Mouse (Mus musculus) stomach, embryonic 16.5 days (tissue): Measurements from ENCODE around the gene Tcte1. TPM values are rescaled to one million over a fixed set of nuclear protein-coding genes. Genes with fewer than 3 reads are reported as not detected.
A peak's percentile ranks its signal among the peaks of the same experiment; 100 is the strongest.

Experiments
- ATAC-seq: fragments of 200-750 bp; cut with Nextera tagmentation; 2 replicates; pipeline ENCODE4 v1.8.0; 2017; ENCODE audit warnings: moderate number of reproducible peaks, moderate TSS enrichment; ENCODE audit not compliant: insufficient read depth, low FRiP score
- H3K27ac ChIP-seq: fragments of 300-500 bp; sonication (generic); 2 replicates; pipeline ENCODE4 v1.5.1; 2014; ENCODE audit warnings: low read length
- H3K27me3 ChIP-seq: fragments of 300-500 bp; sonication (generic); 2 replicates; pipeline ENCODE4 v1.6.1; 2014; ENCODE audit warnings: low read length, control low read depth, mixed read lengths; ENCODE audit not compliant: control insufficient read depth, insufficient read depth
- H3K36me3 ChIP-seq: fragments of 300-500 bp; sonication (generic); 2 replicates; pipeline ENCODE4 v1.6.1; 2014; ENCODE audit warnings: low read length; ENCODE audit not compliant: control insufficient read depth, insufficient read depth
- H3K4me1 ChIP-seq: fragments of 300-500 bp; sonication (generic); 2 replicates; pipeline ENCODE4 v1.6.1; 2014; ENCODE audit warnings: low read length, control low read depth, mixed read lengths; ENCODE audit not compliant: control insufficient read depth, insufficient read depth
- H3K4me2 ChIP-seq: fragments of 300-500 bp; sonication (generic); 2 replicates; pipeline ENCODE4 v1.6.1; 2014; ENCODE audit warnings: low read depth, low read length, mixed read lengths
- H3K4me3 ChIP-seq: fragments of 300-500 bp; sonication (generic); replicated peaks from 2 replicates; pipeline ENCODE4 v1.5.1; 2014; ENCODE audit warnings: mild to moderate bottlenecking, low read length
- H3K9ac ChIP-seq: fragments of 300-500 bp; sonication (generic); 2 replicates; pipeline ENCODE4 v1.6.1; 2014; ENCODE audit warnings: low read length
- H3K9me3 ChIP-seq: fragments of 300-500 bp; sonication (generic); replicated peaks from 2 replicates; pipeline ENCODE4 v1.6.1; 2016; ENCODE audit warnings: low read length, control low read depth; ENCODE audit not compliant: control insufficient read depth
- WGBS: fragments of 180-500 bp; shearing (Covaris S2); extraction: QIAGEN DNeasy Blood & Tissue Kit; methylation state at CpG from one replicate; pipeline ENCODE4 v1.1.7; 2014; 5-methylcytosine and 5-hydroxymethylcytosine counted together
- polyA plus RNA-seq: library from polyadenylated mRNA; unstranded; fragments of >200 nt; fragmentation: Nextera tagmentation; extraction: Ambion mirVana; gene quantifications from 2 replicates; pipeline ENCODE4 v1.2.1, GENCODE M21; 2015

Gene Tcte1
- polyA plus RNA-seq, 1 experiment from 2014 or later = 0.28 TPM

GRCm38 (mm10) chr17:45505941-45506465 is 17.2 kb upstream of the Tcte1 start:
- H3K36me3 ChIP-seq = 0 out of 2 replicates have a peak, but pooled peaks cover 6% of the 10 kb centered on the region
- H3K9ac ChIP-seq = peak overlapping the region; percentile 34; the same call in 1 of the 2 replicates
- H3K27ac ChIP-seq = no peak overlapping the region
- peak overlapping the region; percentile 11; the same call in 1 of the 2 replicates for H3K4me2 ChIP-seq
- 64% methylated on average over 6 of the region's 6 CpGs for WGBS
- no peak overlapping the region; the same call in 1 of the 2 replicates for H3K4me3 ChIP-seq
- H3K9me3 ChIP-seq = no peaks in the 10 kb centered on the region
- H3K27me3 ChIP-seq = no peaks in the 10 kb centered on the region
- H3K4me1 ChIP-seq = peaks cover 11% of the 10 kb centered on the region; the same call in 1 of the 2 replicates
- ATAC-seq = no peak

GRCm38 (mm10) chr17:45506700-45507189 is 16.5 kb upstream of the Tcte1 start, which contains the start of gene Aars2:
Gene Aars2, plus strand, starts transcription at chr17:45506841.
- Histone ChIP-seq H3K9ac (peak within 1 kb of the TSS; percentile 92), H3K4me1 (peaks cover 11% of the 10 kb centered on the region; the same call in 1 of the 2 replicates), H3K36me3 (0 out of 2 replicates have a peak, but pooled peaks cover 6% of the 10 kb centered on the region), H3K27me3 (no peaks in the 10 kb centered on the region), H3K27ac (peak within 1 kb of the TSS; percentile 85), H3K4me2 (peak within 1 kb of the TSS; percentile 57), H3K4me3 (peak within 1 kb of the TSS; percentile 78), H3K9me3 (no peaks in the 10 kb centered on the region)
- ATAC-seq = peak; percentile 93
- WGBS = under 1% methylated on average over 42 of the region's 42 CpGs

- no peak for ATAC-seq
- H3K9me3 ChIP-seq = no peaks in the 10 kb centered on the region
- 86% methylated on average over 4 of the region's 4 CpGs for WGBS
Measured at GRCm38 (mm10) chr17:45510871-45511270, 12.4 kb upstream of the Tcte1 start.

GRCm38 (mm10) chr17:45511757-45512156 is 11.5 kb upstream of the Tcte1 start:
- ATAC-seq = no peak
- H3K36me3 ChIP-seq = 0 out of 2 replicates have a peak, but pooled peaks cover 6% of the 10 kb centered on the region
- no peak overlapping the region for H3K4me3 ChIP-seq
- H3K4me2 ChIP-seq = no peak overlapping the region
- WGBS = 91% methylated on average over 4 of the region's 4 CpGs
- no peak overlapping the region for H3K27ac ChIP-seq
- no peak overlapping the region for H3K9ac ChIP-seq
- H3K9me3 ChIP-seq = no peaks in the 10 kb centered on the region
- H3K4me1 ChIP-seq = peaks cover 5% of the 10 kb centered on the region; the same call in 1 of the 2 replicates
- no peaks in the 10 kb centered on the region for H3K27me3 ChIP-seq

More at GRCm38 (mm10) chr17:45510871-45511270, 12.4 kb upstream of the Tcte1 start:
- Histone ChIP-seq H3K4me1 (peaks cover 11% of the 10 kb centered on the region; the same call in 1 of the 2 replicates), H3K27me3 (no peaks in the 10 kb centered on the region), H3K9ac (no peak overlapping the region), H3K4me2 (no peak overlapping the region), H3K4me3 (no peak overlapping the region), H3K27ac (no peak overlapping the region), H3K36me3 (0 out of 2 replicates have a peak, but pooled peaks cover 6% of the 10 kb centered on the region)

- H3K9ac ChIP-seq = no peak overlapping the region
- H3K27ac ChIP-seq = no peak overlapping the region
- peaks cover under 1% of the 10 kb centered on the region; the same call in 1 of the 2 replicates for H3K36me3 ChIP-seq
- H3K4me1 ChIP-seq = no peaks in the 10 kb centered on the region
- no peak for ATAC-seq
- 44% methylated on average over 15 of the region's 15 CpGs for WGBS
- H3K4me3 ChIP-seq = no peak overlapping the region
- no peaks in the 10 kb centered on the region for H3K9me3 ChIP-seq
- no peaks in the 10 kb centered on the region for H3K27me3 ChIP-seq
- no peak overlapping the region for H3K4me2 ChIP-seq
Measured at GRCm38 (mm10) chr17:45515204-45515726, 8.0 kb upstream of the Tcte1 start.

GRCm38 (mm10) chr17:45515806-45516205 is 7.4 kb upstream of the Tcte1 start:
- ATAC-seq = no peak
- WGBS = 80% methylated on average over 10 of the region's 10 CpGs
- H3K27ac ChIP-seq = no peak overlapping the region

GRCm38 (mm10) chr17:45516488-45516887 is 6.7 kb upstream of the Tcte1 start:
- H3K27me3 ChIP-seq = no peaks in the 10 kb centered on the region
- no peaks in the 10 kb centered on the region for H3K9me3 ChIP-seq
- H3K4me3 ChIP-seq = no peak overlapping the region
- no peak overlapping the region for H3K9ac ChIP-seq
- no peak overlapping the region for H3K27ac ChIP-seq
- no peak for ATAC-seq
- no peaks in the 10 kb centered on the region for H3K4me1 ChIP-seq
- 47% methylated on average over 8 of the region's 8 CpGs for WGBS
- H3K4me2 ChIP-seq = no peak overlapping the region
- H3K36me3 ChIP-seq = peaks cover 4% of the 10 kb centered on the region; the same call in 1 of the 2 replicates

More at GRCm38 (mm10) chr17:45515806-45516205, 7.4 kb upstream of the Tcte1 start:
- Histone ChIP-seq H3K36me3 (peaks cover 4% of the 10 kb centered on the region; the same call in 1 of the 2 replicates), H3K9me3 (no peaks in the 10 kb centered on the region), H3K9ac (no peak overlapping the region), H3K4me2 (no peak overlapping the region), H3K27me3 (no peaks in the 10 kb centered on the region), H3K4me1 (no peaks in the 10 kb centered on the region), H3K4me3 (no peak overlapping the region)

- Histone ChIP-seq H3K27ac (no peak overlapping the region), H3K9me3 (no peaks in the 10 kb centered on the region), H3K9ac (no peak overlapping the region), H3K36me3 (peaks cover 4% of the 10 kb centered on the region; the same call in 1 of the 2 replicates), H3K4me1 (no peaks in the 10 kb centered on the region), H3K27me3 (no peaks in the 10 kb centered on the region), H3K4me2 (no peak overlapping the region), H3K4me3 (no peak overlapping the region)
- 93% methylated on average over 21 of the region's 21 CpGs for whole genome bisulfite sequencing
- no peak for ATAC-seq
Measured at GRCm38 (mm10) chr17:45517135-45517534, 6.1 kb upstream of the Tcte1 start.

GRCm38 (mm10) chr17:45517549-45518215 is 5.6 kb upstream of the Tcte1 start:
- Histone ChIP-seq H3K27me3 (no peaks in the 10 kb centered on the region), H3K9ac (no peak overlapping the region), H3K36me3 (peaks cover 4% of the 10 kb centered on the region; the same call in 1 of the 2 replicates), H3K9me3 (no peaks in the 10 kb centered on the region), H3K27ac (no peak overlapping the region), H3K4me3 (no peak overlapping the region), H3K4me1 (peaks cover 5% of the 10 kb centered on the region), H3K4me2 (no peak overlapping the region)
- ATAC-seq = no peak
- 86% methylated on average over 28 of the region's 28 CpGs for WGBS
